Mouse (Mus musculus) heart, postnatal 0 days (tissue): ENCODE results near the gene Mecp2.

Experiments used
- CTCF ChIP-seq: IDR thresholded peaks from 2 replicates; pipeline ENCODE4 v1.5.1; 2016; ENCODE audit warnings: antibody characterized with exemption, control low read depth, low read depth
- EP300 ChIP-seq: IDR thresholded peaks from 2 replicates; pipeline ENCODE4 v1.6.1; 2016; ENCODE audit warnings: antibody characterized with exemption, low read depth

DNA sequence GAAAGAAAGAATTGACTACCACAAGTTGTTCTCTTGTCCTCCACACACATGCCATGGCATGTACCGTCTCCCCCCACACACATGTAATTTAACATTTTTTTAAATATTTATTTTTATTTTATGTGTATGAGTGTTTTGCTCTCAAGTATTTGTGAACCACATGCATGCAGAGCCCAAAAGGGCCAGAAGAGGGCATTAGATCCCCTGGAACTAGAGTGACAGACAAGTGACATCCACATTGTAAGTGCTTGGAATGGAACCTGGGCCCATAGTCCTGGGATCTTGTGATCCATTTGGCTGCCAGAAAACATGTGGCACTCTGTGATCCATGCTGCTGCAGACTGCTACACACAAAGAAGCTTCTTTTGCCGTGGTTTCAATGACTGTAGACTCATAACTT lies 10.2 kb downstream of the Mecp2 start:
- no peak; the same call in 1 of the 2 replicates for TF ChIP-seq CTCF
- TF ChIP-seq EP300: no peak
